Mouse (Mus musculus): ENCODE measurements at regions not wholly inside any gene's neighbourhood (a gene's known extent, or its start where the extent isn't known, plus 50 kb on each side); places are given as distances from the start of the nearest gene placed in this dataset.

- DNase-seq, result no peak
Measured at GRCm38 (mm10) chr15:62740746-62741145, 1104.2 kb downstream of the Gsdmc2 start.

GRCm38 (mm10) chr15:62735334-62735733 is 1109.6 kb downstream of the Gsdmc2 start:
- no peak for DNase-seq

GRCm38 (mm10) chr15:62734900-62735299 is 1110.1 kb downstream of the Gsdmc2 start:
- no peak for DNase-seq

DNA sequence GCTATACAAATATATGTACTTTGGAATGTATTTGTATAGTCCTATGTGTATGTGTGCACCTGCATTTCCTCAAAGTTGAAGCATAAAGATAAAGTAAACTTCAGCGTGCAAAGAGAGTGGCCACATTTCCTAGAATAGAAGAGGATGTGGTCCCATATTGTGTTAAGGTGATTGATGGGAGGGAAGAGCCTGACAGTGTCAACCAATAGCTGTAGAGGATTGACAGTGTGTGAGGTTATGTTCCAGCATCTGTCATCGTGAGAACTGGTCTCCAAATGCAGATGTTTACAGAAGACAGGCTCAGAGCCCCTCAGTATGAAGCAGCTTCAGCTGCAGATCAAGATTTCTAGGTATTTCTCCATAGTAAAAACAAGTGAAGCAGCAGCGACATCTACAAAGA is 1114.5 kb downstream of the Gsdmc2 start:
- DNase-seq, result no peak

GRCm38 (mm10) chr15:62714265-62714664 is 1130.7 kb downstream of the Gsdmc2 start:
- DNase-seq, result no peak

- no peak for DNase-seq
Measured at GRCm38 (mm10) chr15:62712543-62713131, 1132.3 kb downstream of the Gsdmc2 start.

- DNase-seq, result no peak
Measured at GRCm38 (mm10) chr15:62712060-62712542, 1132.9 kb downstream of the Gsdmc2 start.

DNA sequence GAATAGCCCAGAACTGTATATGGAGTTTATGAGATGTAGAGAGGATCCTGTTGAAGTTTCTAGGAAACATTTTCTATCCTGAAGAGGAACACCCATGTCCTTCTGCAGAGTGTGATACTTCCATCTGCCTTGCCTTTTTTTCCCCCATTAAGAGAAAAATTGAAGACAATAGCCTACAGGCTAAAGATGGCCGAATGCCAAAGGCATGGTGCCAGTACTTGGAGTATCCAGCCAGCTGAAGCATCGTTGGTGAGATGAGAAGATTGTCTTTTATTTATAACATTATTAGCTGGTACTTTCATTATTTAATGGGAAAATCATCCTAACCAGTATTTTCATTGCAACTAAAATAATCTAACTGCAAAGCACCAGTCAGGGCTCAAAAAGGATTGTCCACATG is 1135.4 kb downstream of the Gsdmc2 start:
- peak; percentile 13 to 54 for DNase-seq

GRCm38 (mm10) chr15:62698559-62698958 is 1146.4 kb downstream of the Gsdmc2 start:
- DNase-seq, result no peak

- DNase-seq, result no peak
Measured at GRCm38 (mm10) chr15:62694734-62695133, 1150.2 kb downstream of the Gsdmc2 start.

- no peak for DNase-seq
Measured at GRCm38 (mm10) chr15:62693671-62694070, 1151.3 kb downstream of the Gsdmc2 start.

- DNase-seq, result peak in 1 of 2 experiments; percentile 1
Measured at GRCm38 (mm10) chr15:62673410-62673809, 1171.6 kb downstream of the Gsdmc2 start.

DNA sequence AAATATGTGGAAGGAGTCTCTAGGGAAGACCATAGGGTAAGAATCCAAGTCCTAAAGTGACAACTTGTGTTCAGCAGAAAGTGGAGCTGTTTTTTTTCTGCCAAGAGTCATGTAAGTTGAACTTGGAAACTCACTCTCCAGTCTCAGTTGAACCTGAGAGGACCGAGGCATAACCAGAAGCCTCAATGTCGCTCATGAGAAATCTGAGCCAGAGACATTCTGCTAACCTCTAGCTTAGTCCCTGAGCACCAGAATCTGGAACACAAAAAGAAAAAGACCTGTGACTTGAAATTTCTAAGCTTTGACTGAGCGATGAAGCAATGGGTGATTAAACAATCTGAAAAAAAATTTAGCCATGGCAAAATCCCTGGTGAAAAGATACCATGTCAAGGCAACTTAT is 1175.0 kb downstream of the Gsdmc2 start:
- no peak for DNase-seq

DNA sequence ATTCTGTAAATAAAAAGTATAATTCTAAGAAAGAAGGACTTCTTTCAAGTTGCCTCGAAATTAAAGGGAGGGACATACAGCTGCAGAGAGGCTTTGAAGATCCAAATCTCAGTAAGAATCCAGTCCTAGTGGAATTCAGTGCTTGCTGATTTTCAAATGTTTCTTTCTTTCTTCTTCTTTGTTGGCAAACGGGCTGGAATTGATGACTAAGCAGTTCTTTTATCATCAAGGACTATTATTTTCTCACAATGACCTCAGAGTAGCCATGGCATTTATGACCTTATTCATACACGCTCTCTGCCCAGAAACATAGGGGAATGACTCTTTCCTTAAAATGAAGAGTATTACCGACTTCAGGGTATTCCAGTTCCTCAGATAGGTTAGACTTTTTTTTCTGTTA is 1185.9 kb downstream of the Gsdmc2 start:
- no peak for DNase-seq

- DNase-seq, result no peak
Measured at GRCm38 (mm10) chr15:62658695-62659094, 1186.3 kb downstream of the Gsdmc2 start.

DNA sequence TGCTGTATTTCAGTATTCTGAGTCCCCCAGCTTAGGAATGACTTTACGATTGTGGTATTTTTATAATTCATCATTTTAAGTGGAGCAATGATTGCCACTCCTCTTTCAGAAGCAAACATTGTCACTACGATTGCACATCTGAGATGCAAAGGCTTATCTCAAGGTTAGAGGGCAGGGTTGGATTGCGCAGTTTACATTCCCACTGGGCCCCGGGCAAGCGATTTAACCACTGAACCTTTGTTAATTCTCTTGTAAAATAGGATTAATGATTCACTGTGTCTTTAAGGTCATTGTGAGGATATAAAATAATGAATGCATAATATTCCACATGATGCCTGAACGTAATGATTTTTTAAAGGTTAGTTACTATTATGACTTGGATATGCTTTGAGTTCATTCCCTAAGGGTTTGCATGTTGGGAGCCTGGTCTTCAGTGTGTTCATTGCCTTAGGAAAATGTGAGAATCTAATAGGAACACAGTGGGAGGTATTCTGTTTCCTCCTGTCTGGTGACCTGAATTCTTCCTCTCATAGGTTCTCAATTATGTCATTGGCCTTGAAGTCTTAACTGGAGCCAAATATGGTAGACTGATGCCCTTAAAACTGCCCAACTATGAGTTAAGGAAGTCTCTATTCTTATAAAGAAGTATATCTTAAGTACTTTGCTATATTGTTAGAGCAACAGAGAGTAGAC is 1198.4 kb downstream of the Gsdmc2 start:
- no peak for DNase-seq

GRCm38 (mm10) chr15:62644744-62645143 is 1200.2 kb downstream of the Gsdmc2 start:
- DNase-seq, result no peak

- no peak for DNase-seq
Measured at GRCm38 (mm10) chr15:62644296-62644695, 1200.7 kb downstream of the Gsdmc2 start.

GRCm38 (mm10) chr15:62641051-62641710 is 1203.8 kb downstream of the Gsdmc2 start:
- DNase-seq, result no peak

DNA sequence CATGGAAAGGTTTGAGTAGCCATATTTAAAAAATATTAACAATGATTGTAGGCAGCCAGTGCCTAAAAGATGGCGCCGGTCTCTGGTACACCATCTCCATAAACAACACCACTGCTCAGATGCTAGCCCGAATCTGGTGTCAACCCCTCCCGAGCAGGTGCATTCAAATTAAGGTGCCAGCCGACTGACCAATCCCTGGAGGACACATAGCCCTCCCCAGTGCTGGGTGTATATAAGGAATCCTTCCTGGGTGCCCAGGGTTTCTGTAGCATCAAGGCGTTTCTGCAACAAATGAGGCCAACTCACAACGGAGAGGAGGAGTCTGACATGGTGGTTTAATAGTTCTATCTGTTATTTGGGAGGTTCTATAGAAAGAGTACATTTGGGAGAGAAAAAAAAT is 1219.6 kb downstream of the Gsdmc2 start:
- DNase-seq, result no peak

DNA sequence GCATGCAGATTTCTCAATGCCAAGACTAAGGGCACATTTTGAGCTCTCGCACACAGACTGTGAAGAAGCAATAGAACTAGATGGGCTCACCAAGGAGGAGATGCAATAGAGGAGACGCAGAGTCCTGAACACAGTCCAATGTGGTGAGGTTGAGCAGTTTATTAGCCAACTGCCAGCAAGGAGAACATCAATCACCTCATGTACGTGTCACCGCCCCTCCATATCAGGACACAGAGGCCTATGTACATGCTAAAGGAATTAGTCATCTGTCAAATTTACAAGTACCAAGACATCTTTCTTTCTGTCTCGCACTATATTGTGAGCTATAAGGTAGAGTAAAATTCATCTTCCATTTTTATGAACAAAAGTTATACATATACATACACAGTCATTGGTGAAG is 1228.9 kb downstream of the Gsdmc2 start:
- no peak for DNase-seq

- no peak for DNase-seq
Measured at GRCm38 (mm10) chr15:62596735-62597134, 1248.2 kb downstream of the Gsdmc2 start.

DNA sequence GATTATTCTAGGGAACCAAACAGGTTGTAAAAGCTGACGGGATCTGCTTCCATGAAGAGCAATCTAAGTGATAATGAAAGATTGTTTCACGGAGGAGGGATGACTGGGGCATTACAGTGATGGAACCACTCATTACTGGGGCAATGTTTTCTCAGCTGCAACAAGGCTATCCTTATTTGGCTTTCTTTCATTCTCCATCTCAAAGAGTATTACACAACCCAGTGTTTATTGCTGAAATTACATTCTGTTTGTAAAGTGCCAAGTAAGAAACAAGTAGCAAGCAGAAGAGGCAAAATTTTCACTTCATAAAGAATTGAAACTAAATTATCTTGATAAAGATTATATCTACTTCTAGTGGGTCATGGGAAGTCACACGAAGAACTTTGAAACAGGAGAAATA is 1256.4 kb downstream of the Gsdmc2 start:
- DNase-seq, result no peak

- DNase-seq, result no peak
Measured at GRCm38 (mm10) chr15:62578788-62579187, 1266.2 kb downstream of the Gsdmc2 start.

Measured in cerebellum, postnatal 25 days (tissue).